Mouse (Mus musculus): ENCODE results near the gene Pygm. TPM values are rescaled to one million over a fixed set of nuclear protein-coding genes. Genes with fewer than 3 reads are reported as not detected.

Pygm gene
- polyA plus RNA-seq, 1 experiment from 2014 or later, result 2.7 TPM

DNA sequence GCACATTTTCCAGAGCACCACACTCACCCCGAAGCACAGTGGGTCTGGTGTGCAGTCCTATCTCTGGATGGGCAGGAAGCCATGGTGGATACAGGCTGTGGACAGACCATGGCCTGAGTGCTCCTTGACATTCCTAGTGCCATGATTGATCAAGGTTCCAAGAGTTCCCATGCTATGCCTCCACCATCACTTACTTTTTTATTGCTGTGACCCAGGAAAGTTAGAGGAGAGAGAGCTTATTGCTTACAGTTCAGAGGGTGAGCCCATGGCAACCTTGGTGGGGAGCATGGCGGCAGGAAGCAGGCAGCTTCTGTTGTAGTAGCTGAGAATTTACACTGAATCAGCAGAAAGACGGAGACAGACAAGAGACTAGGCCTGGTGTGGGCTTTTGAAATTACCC is 22.9 kb upstream of the Pygm start:
- ATAC-seq, result no peak
- peaks cover 37% of the 10 kb centered on the region for H3K4me1 ChIP-seq
- no peaks in the 10 kb centered on the region for H3K27me3 ChIP-seq (replicated peaks)
- no peak overlapping the region for H3K4me2 ChIP-seq
- peaks cover 35% of the 10 kb centered on the region for H3K36me3 ChIP-seq
- no peak overlapping the region for H3K27ac ChIP-seq
- no peaks in the 10 kb centered on the region for H3K9me3 ChIP-seq (replicated peaks)
- 75% methylated on average over 3 of the region's 3 CpGs for WGBS (ENCODE audit: insufficient replicate concordance)
- H3K9ac ChIP-seq, result no peak overlapping the region
- no peak overlapping the region for H3K4me3 ChIP-seq

DNA sequence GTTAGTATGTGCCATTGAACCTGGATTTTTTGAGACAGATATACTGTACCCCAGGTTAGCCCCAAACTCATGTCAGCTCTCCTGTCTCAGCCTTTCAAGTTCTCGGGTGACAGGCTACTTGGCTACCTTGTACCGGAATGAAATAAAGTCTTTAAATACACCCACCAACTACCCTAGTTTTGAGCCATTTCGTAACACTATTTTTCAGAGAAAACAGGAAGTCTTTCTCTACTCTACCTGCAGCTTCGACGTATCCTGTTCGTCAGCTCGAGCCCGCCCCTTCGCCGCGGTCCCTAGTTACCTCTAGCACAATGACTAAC is 21.1 kb upstream of the Pygm start:
- no peak for ATAC-seq
- 4% methylated on average over 11 of the region's 11 CpGs for WGBS (ENCODE audit: insufficient replicate concordance)

DNA sequence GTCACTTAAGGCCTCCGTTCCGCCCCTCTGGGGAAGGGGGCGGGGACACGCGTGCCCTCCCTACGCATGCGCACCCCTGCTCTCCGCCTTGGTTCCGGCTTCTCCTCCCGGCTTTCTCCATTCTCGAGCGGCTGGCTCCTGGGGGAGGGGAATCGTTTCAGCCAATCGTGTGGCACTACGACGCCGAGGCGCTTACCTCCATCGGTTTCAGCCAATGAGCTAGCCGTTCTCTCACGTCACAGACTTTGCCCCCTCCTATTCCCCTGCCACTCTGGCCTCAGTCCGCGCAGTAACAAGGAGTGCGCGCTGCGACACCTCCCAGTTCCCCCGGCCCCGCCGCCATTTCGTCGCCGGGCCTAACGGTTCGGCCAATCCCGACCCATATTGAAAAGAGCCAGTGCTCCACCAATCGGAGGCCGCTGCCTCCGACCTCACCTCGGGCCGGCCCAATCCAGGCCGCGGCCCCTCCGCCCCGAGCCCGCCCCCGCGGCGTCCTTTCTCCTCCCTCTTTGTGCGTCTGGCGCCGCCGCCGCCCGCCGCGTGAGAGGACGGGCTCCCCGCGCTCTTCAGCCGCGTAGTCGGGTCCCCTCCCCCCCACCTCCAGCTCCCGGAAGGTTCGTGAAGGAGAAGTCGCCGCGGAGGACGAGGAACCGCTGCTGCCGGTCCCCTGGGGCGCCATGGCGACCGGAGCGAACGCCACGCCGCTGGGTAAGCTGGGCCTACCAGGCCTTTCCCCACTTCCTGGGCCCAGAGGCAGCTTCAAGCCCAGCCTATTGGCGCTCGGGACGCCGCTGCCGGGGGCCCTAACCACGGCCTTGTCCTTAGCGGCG is 20.6 kb upstream of the Pygm start, which contains the start of gene Sf1:
TSS of gene Sf1 (plus strand) at position 280 of the 830 bp plus-strand sequence.
- Histone ChIP-seq H3K9me3 (replicated peaks) (no peaks in the 10 kb centered on the region), H3K27ac (peak within 1 kb of the TSS; percentile 97), H3K4me3 (peak within 1 kb of the TSS; percentile 99), H3K4me2 (peak within 1 kb of the TSS; percentile 86), H3K36me3 (peaks cover 58% of the 10 kb centered on the region), H3K4me1 (peaks cover 49% of the 10 kb centered on the region), H3K27me3 (replicated peaks) (no peaks in the 10 kb centered on the region), H3K9ac (peak within 1 kb of the TSS; percentile 99)
- ATAC-seq, result peak; percentile 92
- under 1% methylated on average over 85 of the region's 85 CpGs for WGBS (ENCODE audit: insufficient replicate concordance)

More for the DNA sequence above, 21.1 kb upstream of the Pygm start:
- H3K9ac ChIP-seq, result peak overlapping the region; percentile 65
- H3K27ac ChIP-seq, result peak overlapping the region; percentile 97
- no peaks in the 10 kb centered on the region for H3K27me3 ChIP-seq (replicated peaks)
- peaks cover 49% of the 10 kb centered on the region for H3K4me1 ChIP-seq
- H3K36me3 ChIP-seq, result peaks cover 52% of the 10 kb centered on the region
- peak overlapping the region; percentile 86 for H3K4me2 ChIP-seq
- peak overlapping the region; percentile 99 for H3K4me3 ChIP-seq
- H3K9me3 ChIP-seq (replicated peaks), result no peaks in the 10 kb centered on the region

DNA sequence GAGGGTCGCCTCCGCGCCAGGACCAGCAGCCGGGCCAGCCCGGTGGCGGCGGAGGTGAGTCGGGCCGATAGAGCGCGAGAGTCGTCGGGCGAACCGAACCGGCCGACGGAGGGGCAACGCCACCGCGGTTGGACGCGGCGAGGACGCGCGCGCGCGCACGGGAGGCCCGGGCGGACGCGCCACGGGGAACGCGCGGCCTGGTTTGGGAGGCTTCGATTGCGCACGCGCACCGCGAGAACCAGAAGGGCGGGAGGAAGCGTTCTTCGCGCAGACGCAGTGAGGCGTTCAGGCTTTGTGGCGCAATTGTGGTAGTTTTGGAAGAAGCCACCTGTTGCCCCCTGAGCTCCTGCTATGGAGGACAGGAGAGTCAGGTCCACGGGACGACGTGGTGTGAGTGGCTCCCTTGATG is 19.9 kb upstream of the Pygm start:
- H3K27me3 ChIP-seq (replicated peaks), result no peaks in the 10 kb centered on the region
- peaks cover 49% of the 10 kb centered on the region for H3K4me1 ChIP-seq
- peak overlapping the region; percentile 97 for H3K27ac ChIP-seq
- WGBS (ENCODE audit: insufficient replicate concordance), result under 1% methylated on average over 55 of the region's 55 CpGs
- H3K9me3 ChIP-seq (replicated peaks), result no peaks in the 10 kb centered on the region
- no peak for ATAC-seq
- peak overlapping the region; percentile 99 for H3K9ac ChIP-seq
- peak overlapping the region; percentile 86 for H3K4me2 ChIP-seq
- peaks cover 65% of the 10 kb centered on the region for H3K36me3 ChIP-seq
- peak overlapping the region; percentile 99 for H3K4me3 ChIP-seq

DNA sequence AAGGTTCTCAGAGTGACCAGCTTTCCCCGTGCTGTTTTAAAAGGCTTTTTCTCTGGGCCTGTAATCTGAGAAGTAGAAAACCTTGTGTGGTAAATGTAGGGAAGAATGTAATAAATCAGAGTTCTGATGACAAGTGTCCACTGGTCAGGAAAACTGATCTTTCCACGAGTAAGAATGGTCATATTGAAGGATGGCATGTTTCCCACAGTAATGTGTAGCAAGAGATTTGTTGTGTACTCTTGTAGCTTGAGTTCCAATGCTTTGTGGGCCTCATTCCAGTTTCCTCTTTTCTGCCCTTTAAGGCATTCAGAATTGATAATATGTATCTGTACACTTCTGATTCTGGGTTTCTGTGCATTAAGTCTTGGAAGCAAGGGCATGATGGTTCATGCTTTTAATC is 19.4 kb upstream of the Pygm start:
- WGBS (ENCODE audit: insufficient replicate concordance), result 1% methylated on average over 2 of the region's 2 CpGs
- Histone ChIP-seq H3K36me3 (peaks cover 68% of the 10 kb centered on the region), H3K4me1 (peaks cover 49% of the 10 kb centered on the region), H3K9me3 (replicated peaks) (no peaks in the 10 kb centered on the region), H3K4me3 (peak overlapping the region; percentile 99), H3K27me3 (replicated peaks) (no peaks in the 10 kb centered on the region), H3K27ac (peak overlapping the region; percentile 97), H3K9ac (peak overlapping the region; percentile 99), H3K4me2 (peak overlapping the region; percentile 86)
- ATAC-seq, result no peak

DNA sequence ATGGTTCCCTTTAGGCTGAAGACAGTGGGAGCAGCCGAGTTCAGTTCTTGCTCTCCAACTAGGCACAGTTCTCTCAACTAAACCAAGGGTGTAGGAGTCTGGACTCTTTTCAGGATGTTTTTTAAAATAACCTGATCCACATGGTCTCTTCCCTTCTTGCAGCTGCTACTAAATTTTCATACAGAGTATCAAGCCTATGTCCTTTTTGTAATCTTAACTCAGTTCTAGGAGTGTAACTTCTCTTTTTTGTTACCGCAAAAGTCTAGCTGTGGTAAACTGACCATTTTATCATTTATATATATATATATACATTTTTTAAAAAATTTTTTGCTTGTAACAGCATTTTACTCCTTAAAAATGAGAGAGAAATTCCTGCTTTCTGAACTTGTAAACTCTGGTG is 14.0 kb upstream of the Pygm start:
- no peaks in the 10 kb centered on the region for H3K27me3 ChIP-seq (replicated peaks)
- no peak overlapping the region for H3K9ac ChIP-seq
- H3K4me2 ChIP-seq, result no peak overlapping the region
- no peak overlapping the region for H3K27ac ChIP-seq
- H3K4me1 ChIP-seq, result peaks cover 29% of the 10 kb centered on the region
- 89% methylated on average over 2 of the region's 2 CpGs for WGBS (ENCODE audit: insufficient replicate concordance)
- no peak for ATAC-seq
- H3K36me3 ChIP-seq, result peaks cover 100% of the 10 kb centered on the region
- no peak overlapping the region for H3K4me3 ChIP-seq
- no peaks in the 10 kb centered on the region for H3K9me3 ChIP-seq (replicated peaks)

DNA sequence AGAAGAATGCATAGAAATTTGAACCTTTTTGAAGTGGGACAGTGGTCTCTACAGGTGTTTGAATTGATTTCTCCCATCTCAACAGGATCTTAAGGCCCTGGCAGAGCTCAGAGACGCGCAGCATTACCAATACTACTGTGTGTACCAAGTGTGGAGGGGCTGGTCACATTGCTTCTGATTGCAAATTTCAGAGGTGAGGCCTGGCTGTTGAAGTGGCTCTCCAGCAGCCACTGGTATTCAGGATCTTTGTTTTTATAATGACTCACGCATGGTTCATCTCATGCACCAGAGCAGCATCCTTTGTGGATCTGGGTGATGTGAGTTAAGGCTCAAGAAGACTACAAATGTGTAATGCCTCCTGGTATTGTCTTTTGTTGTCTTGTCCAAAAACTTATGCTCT is 11.8 kb upstream of the Pygm start:
- Histone ChIP-seq H3K27ac (no peak overlapping the region), H3K27me3 (replicated peaks) (no peaks in the 10 kb centered on the region), H3K4me2 (no peak overlapping the region), H3K9me3 (replicated peaks) (no peaks in the 10 kb centered on the region), H3K4me1 (peaks cover 7% of the 10 kb centered on the region; the same call in 1 of the 2 replicates), H3K36me3 (peaks cover 100% of the 10 kb centered on the region), H3K4me3 (no peak overlapping the region), H3K9ac (no peak overlapping the region)
- WGBS (ENCODE audit: insufficient replicate concordance), result 87% methylated on average over 3 of the region's 3 CpGs
- no peak for ATAC-seq

DNA sequence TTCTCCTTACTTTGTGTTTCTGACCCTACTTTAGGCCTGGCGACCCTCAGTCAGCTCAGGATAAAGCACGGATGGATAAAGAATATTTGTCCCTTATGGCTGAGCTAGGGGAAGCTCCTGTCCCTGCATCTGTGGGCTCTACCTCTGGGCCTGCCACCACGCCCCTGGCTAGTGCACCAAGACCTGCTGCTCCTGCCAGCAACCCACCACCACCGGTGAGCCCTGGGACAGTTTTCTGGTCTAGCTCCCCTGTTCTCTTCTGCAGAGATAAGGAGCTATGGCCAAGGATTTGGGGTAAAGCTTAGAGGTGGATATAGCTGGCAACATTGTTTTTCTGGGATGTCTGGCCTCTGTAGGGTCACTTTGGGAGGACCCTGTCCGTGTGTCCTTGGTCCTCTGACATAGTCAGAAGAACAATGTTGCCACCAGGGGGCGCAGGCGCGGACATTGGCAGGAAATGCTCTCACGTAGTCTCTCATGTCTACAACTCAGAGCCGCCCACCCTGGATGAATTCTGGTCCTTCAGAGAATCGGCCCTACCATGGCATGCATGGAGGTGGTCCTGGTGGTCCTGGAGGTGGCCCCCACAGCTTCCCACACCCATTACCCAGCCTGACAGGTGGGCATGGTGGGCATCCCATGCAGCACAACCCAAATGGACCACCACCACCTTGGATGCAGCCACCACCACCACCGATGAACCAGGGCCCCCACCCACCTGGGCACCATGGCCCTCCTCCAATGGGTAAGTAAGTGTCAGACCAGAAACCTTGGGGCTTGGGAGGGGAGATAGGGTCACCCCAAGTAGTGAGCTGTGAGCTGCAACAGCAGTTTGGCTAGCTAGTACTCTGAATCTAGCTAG is 10.4 kb upstream of the Pygm start:
- peak; percentile 40; the same call in 1 of the 2 replicates for ATAC-seq
- Histone ChIP-seq H3K9me3 (replicated peaks) (no peaks in the 10 kb centered on the region), H3K36me3 (peaks cover 100% of the 10 kb centered on the region), H3K9ac (no peak overlapping the region), H3K4me3 (no peak overlapping the region), H3K4me2 (no peak overlapping the region), H3K27me3 (replicated peaks) (no peaks in the 10 kb centered on the region), H3K27ac (no peak overlapping the region), H3K4me1 (peaks cover 6% of the 10 kb centered on the region; the same call in 1 of the 2 replicates)
- WGBS (ENCODE audit: insufficient replicate concordance), result 58% methylated on average over 12 of the region's 12 CpGs

DNA sequence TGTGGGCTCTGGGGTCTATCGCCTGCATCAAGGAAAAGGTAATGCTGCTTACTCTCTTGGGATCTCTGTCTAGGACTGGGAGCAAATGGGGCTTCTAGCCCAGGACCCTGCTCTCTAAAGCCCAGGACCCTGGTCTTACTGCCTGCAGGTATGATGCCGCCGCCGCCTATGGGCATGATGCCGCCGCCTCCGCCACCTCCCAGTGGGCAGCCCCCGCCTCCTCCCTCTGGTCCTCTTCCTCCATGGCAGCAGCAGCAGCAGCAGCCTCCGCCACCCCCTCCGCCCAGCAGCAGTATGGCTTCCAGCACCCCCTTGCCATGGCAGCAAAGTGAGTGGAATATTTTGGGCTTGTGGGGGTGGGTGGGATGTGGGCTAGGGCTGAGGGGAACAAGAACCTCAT is 9.6 kb upstream of the Pygm start:
- Histone ChIP-seq H3K9ac (no peak overlapping the region), H3K4me1 (peaks cover 6% of the 10 kb centered on the region; the same call in 1 of the 2 replicates), H3K27ac (no peak overlapping the region), H3K4me3 (no peak overlapping the region), H3K27me3 (replicated peaks) (no peaks in the 10 kb centered on the region), H3K9me3 (replicated peaks) (no peaks in the 10 kb centered on the region), H3K36me3 (peaks cover 100% of the 10 kb centered on the region), H3K4me2 (no peak overlapping the region)
- 93% methylated on average over 10 of the region's 10 CpGs for WGBS (ENCODE audit: insufficient replicate concordance)
- no peak for ATAC-seq

DNA sequence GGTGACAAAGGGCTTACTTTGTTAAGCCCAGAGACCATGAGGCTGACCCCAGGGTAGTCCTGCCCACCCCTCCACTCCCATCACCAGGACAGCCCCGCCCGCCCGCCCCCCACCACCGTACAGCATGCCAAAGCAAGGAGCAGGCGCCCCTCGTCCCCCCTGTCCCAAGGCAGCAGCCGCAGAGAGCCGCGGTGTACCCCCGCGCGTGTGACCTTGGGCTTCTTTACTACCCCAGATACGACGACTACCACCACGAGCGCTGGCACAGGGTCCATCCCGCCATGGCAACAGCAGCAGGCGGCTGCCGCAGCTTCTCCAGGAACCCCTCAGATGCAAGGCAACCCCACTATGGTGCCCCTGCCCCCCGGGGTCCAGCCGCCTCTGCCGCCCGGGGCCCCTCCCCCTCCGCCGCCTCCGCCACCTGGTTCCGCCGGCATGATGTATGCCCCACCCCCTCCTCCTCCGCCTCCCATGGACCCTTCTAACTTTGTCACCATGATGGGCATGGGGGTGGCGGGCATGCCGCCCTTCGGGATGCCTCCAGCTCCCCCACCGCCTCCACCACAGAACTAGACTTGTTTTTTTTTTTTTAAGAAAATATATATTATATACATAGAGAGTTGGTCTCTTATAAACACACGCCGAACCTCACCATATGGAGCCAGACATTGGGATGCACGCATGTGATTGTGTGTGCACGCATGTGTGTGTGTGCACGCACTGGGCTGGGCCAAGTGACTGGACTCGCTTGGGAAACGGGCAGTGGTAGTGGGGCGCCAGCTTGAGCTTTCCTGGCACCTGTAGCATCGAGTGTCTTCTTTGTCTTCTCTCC is 8.6 kb upstream of the Pygm start:
- Histone ChIP-seq H3K4me2 (no peak overlapping the region), H3K27ac (no peak overlapping the region), H3K36me3 (peaks cover 93% of the 10 kb centered on the region), H3K4me1 (peaks cover 6% of the 10 kb centered on the region; the same call in 1 of the 2 replicates), H3K27me3 (replicated peaks) (no peaks in the 10 kb centered on the region), H3K9me3 (replicated peaks) (no peaks in the 10 kb centered on the region), H3K9ac (no peak overlapping the region), H3K4me3 (no peak overlapping the region)
- ATAC-seq, result no peak
- WGBS (ENCODE audit: insufficient replicate concordance), result 94% methylated on average over 38 of the region's 42 CpGs

DNA sequence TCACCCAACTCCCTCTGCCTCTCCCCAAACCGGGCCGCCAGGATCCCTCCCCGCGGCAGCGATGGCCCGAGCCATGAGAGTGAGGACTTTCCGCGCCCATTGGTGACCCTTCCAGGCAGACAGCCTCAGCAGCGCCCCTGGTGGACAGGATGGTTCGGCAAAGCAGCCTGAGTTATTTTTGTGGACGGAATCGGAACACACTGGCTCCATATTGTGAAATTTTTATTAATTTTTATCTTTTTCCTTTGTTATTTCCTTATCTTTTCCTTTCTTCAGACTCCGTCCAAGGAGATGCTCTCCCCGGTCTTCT is 8.0 kb upstream of the Pygm start:
- 79% methylated on average over 14 of the region's 14 CpGs for WGBS (ENCODE audit: insufficient replicate concordance)
- no peak overlapping the region for H3K27ac ChIP-seq
- H3K9ac ChIP-seq, result no peak overlapping the region
- H3K4me3 ChIP-seq, result no peak overlapping the region
- H3K4me1 ChIP-seq, result 0 out of 2 replicates have a peak, but pooled peaks cover 6% of the 10 kb centered on the region
- ATAC-seq, result no peak
- H3K4me2 ChIP-seq, result no peak overlapping the region
- H3K36me3 ChIP-seq, result peaks cover 87% of the 10 kb centered on the region
- no peaks in the 10 kb centered on the region for H3K9me3 ChIP-seq (replicated peaks)
- no peaks in the 10 kb centered on the region for H3K27me3 ChIP-seq (replicated peaks)

Measured in liver, embryonic 12.5 days (tissue).